Mouse (Mus musculus) kidney, postnatal 25 days (tissue): ENCODE data around the gene Elovl2.
"Not testable (repeated sequence)": the region's sequence is repeated elsewhere in the genome, so short reads cannot be mapped to it uniquely, and the experiment has no call there.

ENCODE experiments used
- DNase-seq, 2 experiments: peaks; one replicate each; pipeline ENCODE4 v3.0.0; 2021; ENCODE audit warnings: mixed read lengths in 2 of 2

Elovl2 gene

GRCm38 (mm10) chr13:41233241-41233640 lies 13.0 kb upstream of the Elovl2 start:
- no peak for DNase-seq

GRCm38 (mm10) chr13:41232209-41232608 lies 12.0 kb upstream of the Elovl2 start:
- DNase-seq, result peak; percentile 90 to 93

GRCm38 (mm10) chr13:41231389-41231983 lies 11.3 kb upstream of the Elovl2 start:
- DNase-seq, result peak in 1 of 2 experiments; percentile 50

GRCm38 (mm10) chr13:41230256-41230655 lies 10.1 kb upstream of the Elovl2 start:
- no peak for DNase-seq

GRCm38 (mm10) chr13:41228060-41228459 lies 7.9 kb upstream of the Elovl2 start:
- no peak for DNase-seq

- DNase-seq, result no peak
Observed at GRCm38 (mm10) chr13:41226513-41226912, 6.3 kb upstream of the Elovl2 start.

- DNase-seq, result peak in 1 of 2 experiments; percentile 19
Observed at GRCm38 (mm10) chr13:41219687-41220303, 410 bp downstream of the Elovl2 start.

- no peak for DNase-seq
Observed at GRCm38 (mm10) chr13:41219056-41219455, 1.1 kb downstream of the Elovl2 start.

- DNase-seq, result no peak
Observed at GRCm38 (mm10) chr13:41216236-41216635, 4.0 kb downstream of the Elovl2 start.

GRCm38 (mm10) chr13:41215669-41216068 lies 4.5 kb downstream of the Elovl2 start:
- no peak for DNase-seq

- DNase-seq, result peak; percentile 29 to 38
Observed at GRCm38 (mm10) chr13:41212558-41213322, 7.5 kb downstream of the Elovl2 start.

- peak; percentile 25 to 52 for DNase-seq
Observed at GRCm38 (mm10) chr13:41211276-41211675, 8.9 kb downstream of the Elovl2 start.

- DNase-seq, result no peak
Observed at GRCm38 (mm10) chr13:41206241-41206640, 14.0 kb downstream of the Elovl2 start.

GRCm38 (mm10) chr13:41205568-41205967 lies 14.6 kb downstream of the Elovl2 start:
- not testable (repeated sequence) for DNase-seq

- DNase-seq, result peak in 1 of 2 experiments; percentile 8
Observed at GRCm38 (mm10) chr13:41203691-41204090, 16.5 kb downstream of the Elovl2 start.

- DNase-seq, result no peak
Observed at GRCm38 (mm10) chr13:41203289-41203688, 16.9 kb downstream of the Elovl2 start.

- DNase-seq, result no peak
Observed at GRCm38 (mm10) chr13:41200861-41201260, 19.3 kb downstream of the Elovl2 start.

- DNase-seq, result no peak
Observed at GRCm38 (mm10) chr13:41195640-41196333, 24.4 kb downstream of the Elovl2 start.

- no peak for DNase-seq
Observed at GRCm38 (mm10) chr13:41187886-41188285, 32.3 kb downstream of the Elovl2 start.

- no peak for DNase-seq
Observed at GRCm38 (mm10) chr13:41158426-41158825, 61.8 kb downstream of the Elovl2 start.

- no peak for DNase-seq
Observed at GRCm38 (mm10) chr13:41153146-41153545, 67.1 kb downstream of the Elovl2 start.

- peak; percentile 52 to 81 for DNase-seq
Observed at GRCm38 (mm10) chr13:41146271-41146670, 73.9 kb downstream of the Elovl2 start.

GRCm38 (mm10) chr13:41145433-41145970 lies 74.7 kb downstream of the Elovl2 start:
- no peak for DNase-seq
